Mouse (Mus musculus) limb, embryonic 13.5 days (tissue): ENCODE data around the gene Ang2. TPM values are rescaled to one million over a fixed set of nuclear protein-coding genes. Genes with fewer than 3 reads are reported as not detected.

Source experiments
- ATAC-seq: fragments of 200-750 bp; cut with Nextera tagmentation; 2 replicates; pipeline ENCODE4 v1.8.0; 2017; ENCODE audit warnings: low read depth, moderate number of reproducible peaks, moderate TSS enrichment; ENCODE audit not compliant: low FRiP score
- H3K27ac ChIP-seq: fragments of 300-500 bp; sonication (generic); 2 replicates; pipeline ENCODE4 v1.5.1; 2015; ENCODE audit warnings: inconsistent platforms, mild to moderate bottlenecking, moderate library complexity
- H3K27me3 ChIP-seq: fragments of 300-500 bp; sonication (generic); 2 replicates; pipeline ENCODE4 v1.6.1; 2015; ENCODE audit warnings: mild to moderate bottlenecking, inconsistent platforms
- H3K36me3 ChIP-seq: fragments of 300-500 bp; sonication (generic); 2 replicates; pipeline ENCODE4 v1.6.1; 2015; ENCODE audit warnings: inconsistent platforms, mild to moderate bottlenecking, moderate library complexity
- H3K4me1 ChIP-seq: fragments of 300-500 bp; sonication (generic); 2 replicates; pipeline ENCODE4 v1.6.1; 2015; ENCODE audit warnings: inconsistent platforms
- H3K4me2 ChIP-seq: fragments of 300-500 bp; sonication (generic); replicated peaks from 2 replicates; pipeline ENCODE4 v1.6.1; 2015; ENCODE audit warnings: inconsistent platforms, mild to moderate bottlenecking, moderate library complexity
- H3K4me3 ChIP-seq: fragments of 300-500 bp; sonication (generic); 2 replicates; pipeline ENCODE4 v1.5.1; 2015; ENCODE audit warnings: moderate library complexity, mild to moderate bottlenecking, inconsistent platforms
- H3K9ac ChIP-seq: fragments of 300-500 bp; sonication (generic); 2 replicates; pipeline ENCODE4 v1.6.1; 2015; ENCODE audit warnings: mild to moderate bottlenecking, inconsistent platforms
- H3K9me3 ChIP-seq: fragments of 300-500 bp; sonication (generic); 2 replicates; pipeline ENCODE4 v1.6.1; 2016; ENCODE audit warnings: inconsistent platforms
- WGBS: fragments of 180-500 bp; shearing (Covaris S2); methylation state at CpG from one replicate; pipeline ENCODE4 v1.1.7; 2015; 5-methylcytosine and 5-hydroxymethylcytosine counted together
- polyA plus RNA-seq: library from polyadenylated mRNA; unstranded; fragments of >200 nt; fragmentation: Nextera tagmentation; extraction: Ambion mirVana; gene quantifications from 2 replicates; pipeline ENCODE4 v1.2.1, GENCODE M21; 2015

Ang2 gene
- polyA plus RNA-seq, 1 experiment from 2014 or later = not detected

GRCm38 (mm10) chr14:51146685-51147084 is 52.3 kb downstream of the Ang2 start, which contains the start of gene Rnase1:
TSS of gene Rnase1 (minus strand) at chr14:51146785.
- WGBS = 61% methylated on average over 2 of the region's 2 CpGs
- H3K9ac ChIP-seq = no peak within 1 kb of the TSS
- H3K27me3 ChIP-seq = no peaks in the 10 kb centered on the region
- no peak within 1 kb of the TSS for H3K4me2 ChIP-seq
- no peak within 1 kb of the TSS for H3K4me3 ChIP-seq
- no peak within 1 kb of the TSS for H3K27ac ChIP-seq
- no peaks in the 10 kb centered on the region for H3K36me3 ChIP-seq
- H3K4me1 ChIP-seq = no peaks in the 10 kb centered on the region
- H3K9me3 ChIP-seq = no peaks in the 10 kb centered on the region
- ATAC-seq = no peak

GRCm38 (mm10) chr14:51145521-51145920 is 53.4 kb downstream of the Ang2 start:
- H3K36me3 ChIP-seq = no peaks in the 10 kb centered on the region
- no peak overlapping the region for H3K27ac ChIP-seq
- H3K4me3 ChIP-seq = no peak overlapping the region
- H3K9me3 ChIP-seq = no peaks in the 10 kb centered on the region
- 79% methylated on average over 6 of the region's 6 CpGs for WGBS
- H3K9ac ChIP-seq = no peak overlapping the region
- H3K27me3 ChIP-seq = no peaks in the 10 kb centered on the region
- H3K4me1 ChIP-seq = no peaks in the 10 kb centered on the region
- ATAC-seq = no peak
- H3K4me2 ChIP-seq = no peak overlapping the region

Other genes with a start within 250 kb of the Ang2 start
- 0.37 and 0.42 TPM in 2 replicates for gene Pnp2, start 243.2 kb downstream of the Ang2 start, polyA plus RNA-seq
- 0.17 TPM in 1 of 2 replicates, not detected in the other for gene Rnase10, start 191.4 kb downstream of the Ang2 start, polyA plus RNA-seq
- not detected in 2 replicates for gene Rnase9, start 157.3 kb downstream of the Ang2 start, polyA plus RNA-seq
- not detected in 2 replicates for gene Rnase11, start 149.0 kb downstream of the Ang2 start, polyA plus RNA-seq
- not detected in 2 replicates for gene Rnase12, start 141.5 kb downstream of the Ang2 start, polyA plus RNA-seq
- 0.03 TPM in 1 of 2 replicates, not detected in the other for gene Olfr750, start 124.7 kb downstream of the Ang2 start, polyA plus RNA-seq
- 30.2 and 31.4 TPM in 2 replicates for gene Rnase4, start 108.1 kb downstream of the Ang2 start, polyA plus RNA-seq
- gene Ang, start 108.0 kb downstream of the Ang2 start, polyA plus RNA-seq = 6.7 and 7.6 TPM in 2 replicates
- not detected in 2 replicates for gene Eddm3b, start 84.7 kb downstream of the Ang2 start, polyA plus RNA-seq
- gene Rnase6, start 75.2 kb downstream of the Ang2 start, polyA plus RNA-seq = 0.97 and 1.2 TPM in 2 replicates
- 0.14 TPM in 1 of 2 replicates, not detected in the other for gene Rnase1, start 52.4 kb downstream of the Ang2 start, polyA plus RNA-seq
- gene Rnase2b, start 36.9 kb downstream of the Ang2 start, polyA plus RNA-seq = not detected in 2 replicates
- not detected in 2 replicates for gene Ear14, start 4.2 kb upstream of the Ang2 start, polyA plus RNA-seq
- not detected in 2 replicates for gene Rnase2a, start 57.0 kb upstream of the Ang2 start, polyA plus RNA-seq
- gene Gm7247, start 162.6 kb upstream of the Ang2 start, polyA plus RNA-seq = not detected in 2 replicates
- not detected in 2 replicates for gene Vmn2r88, start 211.7 kb upstream of the Ang2 start, polyA plus RNA-seq